Mouse (Mus musculus) C2C12 (cell line): Measurements from ENCODE around the gene Usp33.

Experiments used
- CEBPB ChIP-seq: IDR thresholded peaks from one replicate; pipeline ENCODE4 v1.6.1; 2011; ENCODE audit warnings: low read depth, mild to moderate bottlenecking, control low read depth, moderate library complexity
- CTCF ChIP-seq: IDR thresholded peaks from one replicate; pipeline ENCODE4 v1.5.1; 2011; ENCODE audit not compliant: control insufficient read depth, insufficient read depth, insufficient read length
- FOSL1 ChIP-seq: IDR thresholded peaks from one replicate; pipeline ENCODE4 v1.8.0; 2011; ENCODE audit warnings: mild to moderate bottlenecking, low read length; ENCODE audit not compliant: poor library complexity, insufficient read depth, severe bottlenecking
- MAX ChIP-seq: IDR thresholded peaks from one replicate; pipeline ENCODE4 v1.6.1; 2011; ENCODE audit warnings: mild to moderate bottlenecking, control low read depth
- MYOD1 ChIP-seq: IDR thresholded peaks from one replicate; pipeline ENCODE4 v1.6.1; 2011; ENCODE audit warnings: low read depth; ENCODE audit not compliant: control insufficient read depth, insufficient read length
- MYOG ChIP-seq: IDR thresholded peaks from one replicate; pipeline ENCODE4 v1.6.1; 2011; ENCODE audit not compliant: control insufficient read depth, insufficient read length; ENCODE audit errors: extremely low read depth
- USF1 ChIP-seq: IDR thresholded peaks from one replicate; pipeline ENCODE4 v1.6.1; 2011; ENCODE audit warnings: low read depth, mild to moderate bottlenecking, control low read depth, moderate library complexity

GRCm38 (mm10) chr3:152400875-152401274 lies 54.6 kb downstream of the Usp33 start:
- no peak for TF ChIP-seq CTCF
- no peak for TF ChIP-seq MYOD1
- TF ChIP-seq MAX: no peak
- TF ChIP-seq USF1: no peak
- no peak for TF ChIP-seq FOSL1
- no peak for TF ChIP-seq MYOG
- no peak for TF ChIP-seq CEBPB
